Mouse (Mus musculus): ENCODE results near the gene Jkamp. TPM values are rescaled to one million over a fixed set of nuclear protein-coding genes. Genes with fewer than 3 reads are reported as not detected.

Gene Jkamp
- polyA plus RNA-seq, 1 experiment from 2014 or later: 99.3 TPM

DNA sequence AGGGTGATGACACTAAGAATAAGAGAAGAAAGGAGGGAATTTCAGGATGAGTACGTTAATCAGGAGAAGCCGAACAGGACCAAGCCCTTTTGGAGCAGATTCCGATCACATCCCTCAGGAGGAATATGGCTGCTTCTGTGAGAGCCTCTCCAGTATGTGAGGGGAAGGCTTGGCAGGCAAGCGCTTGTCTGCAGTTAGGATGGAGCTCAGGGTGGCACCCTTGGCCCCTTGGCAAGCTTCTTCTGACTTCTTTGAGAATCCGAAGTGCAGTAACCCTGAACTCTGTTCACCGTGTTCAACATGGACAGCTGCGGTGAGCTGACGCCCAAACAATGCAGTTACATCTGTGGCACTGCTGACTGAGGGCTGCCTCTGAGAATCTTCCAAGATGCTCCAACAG lies 11.6 kb downstream of the Jkamp start:
- 93% methylated on average over 8 of the region's 8 CpGs for WGBS
- Histone ChIP-seq H3K4me3 (no peak overlapping the region), H3K9ac (replicated peaks) (no peak overlapping the region), H3K4me1 (no peaks in the 10 kb centered on the region), H3K9me3 (no peaks in the 10 kb centered on the region), H3K36me3 (peaks cover 73% of the 10 kb centered on the region), H3K4me2 (replicated peaks) (no peak overlapping the region), H3K27me3 (no peaks in the 10 kb centered on the region), H3K27ac (replicated peaks) (no peak overlapping the region)
- no peak for ATAC-seq (ENCODE audit: low FRiP score, low read depth)

DNA sequence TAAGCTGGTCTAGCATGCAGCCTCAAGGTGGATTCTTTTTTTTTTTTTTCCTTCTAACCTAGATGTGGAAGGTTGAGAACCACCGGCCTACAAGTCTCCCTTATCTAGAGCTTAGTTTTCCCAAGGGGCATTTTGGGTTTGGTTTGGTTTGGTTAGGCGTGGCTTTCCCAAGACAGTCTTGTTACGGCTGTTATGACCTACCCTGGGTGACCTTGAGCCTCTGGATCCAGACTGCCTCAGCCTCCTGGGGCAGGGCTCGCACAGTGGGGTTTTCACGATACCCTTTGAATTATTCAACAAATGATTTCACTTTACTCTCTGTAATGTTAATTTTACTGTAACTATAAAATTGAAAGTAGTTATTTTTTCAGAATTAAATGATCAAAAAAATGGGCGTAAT lies 17.4 kb downstream of the Jkamp start:
- Histone ChIP-seq H3K9ac (replicated peaks) (no peak overlapping the region), H3K36me3 (peaks cover 19% of the 10 kb centered on the region), H3K27me3 (peaks cover 7% of the 10 kb centered on the region; the same call in 1 of the 2 replicates), H3K4me2 (replicated peaks) (no peak overlapping the region), H3K27ac (replicated peaks) (no peak overlapping the region), H3K9me3 (no peaks in the 10 kb centered on the region), H3K4me3 (no peak overlapping the region), H3K4me1 (peaks cover 3% of the 10 kb centered on the region; the same call in 1 of the 2 replicates)
- no peak for ATAC-seq (ENCODE audit: low FRiP score, low read depth)
- 87% methylated on average over 6 of the region's 6 CpGs for WGBS

DNA sequence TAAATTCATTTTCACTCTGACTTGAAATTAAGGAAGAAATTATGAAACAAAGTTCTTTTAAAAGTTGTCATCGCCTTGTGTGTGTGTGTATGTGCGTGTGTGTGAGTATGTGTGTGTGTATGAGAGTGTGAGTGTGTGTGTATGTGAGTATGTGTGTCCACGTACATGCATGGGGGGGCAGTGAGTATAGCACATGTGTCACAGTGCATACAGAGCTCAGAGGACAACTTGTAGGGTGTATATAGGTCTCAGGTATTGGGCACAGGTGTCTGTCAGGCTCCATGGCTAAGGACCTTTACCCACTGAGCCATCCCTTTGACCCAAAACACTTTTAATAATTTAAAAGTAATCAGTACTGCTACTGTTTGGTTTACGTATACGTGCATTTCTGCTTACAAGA lies 18.6 kb downstream of the Jkamp start:
- H3K36me3 ChIP-seq: peaks cover 13% of the 10 kb centered on the region
- no peaks in the 10 kb centered on the region for H3K9me3 ChIP-seq
- peaks cover 3% of the 10 kb centered on the region; the same call in 1 of the 2 replicates for H3K4me1 ChIP-seq
- no peak overlapping the region for H3K4me2 ChIP-seq (replicated peaks)
- WGBS: 85% methylated on average over 5 of the region's 5 CpGs
- no peak overlapping the region for H3K9ac ChIP-seq (replicated peaks)
- no peak overlapping the region for H3K4me3 ChIP-seq
- H3K27ac ChIP-seq (replicated peaks): no peak overlapping the region
- peaks cover 7% of the 10 kb centered on the region; the same call in 1 of the 2 replicates for H3K27me3 ChIP-seq
- ATAC-seq (ENCODE audit: low FRiP score, low read depth): no peak

DNA sequence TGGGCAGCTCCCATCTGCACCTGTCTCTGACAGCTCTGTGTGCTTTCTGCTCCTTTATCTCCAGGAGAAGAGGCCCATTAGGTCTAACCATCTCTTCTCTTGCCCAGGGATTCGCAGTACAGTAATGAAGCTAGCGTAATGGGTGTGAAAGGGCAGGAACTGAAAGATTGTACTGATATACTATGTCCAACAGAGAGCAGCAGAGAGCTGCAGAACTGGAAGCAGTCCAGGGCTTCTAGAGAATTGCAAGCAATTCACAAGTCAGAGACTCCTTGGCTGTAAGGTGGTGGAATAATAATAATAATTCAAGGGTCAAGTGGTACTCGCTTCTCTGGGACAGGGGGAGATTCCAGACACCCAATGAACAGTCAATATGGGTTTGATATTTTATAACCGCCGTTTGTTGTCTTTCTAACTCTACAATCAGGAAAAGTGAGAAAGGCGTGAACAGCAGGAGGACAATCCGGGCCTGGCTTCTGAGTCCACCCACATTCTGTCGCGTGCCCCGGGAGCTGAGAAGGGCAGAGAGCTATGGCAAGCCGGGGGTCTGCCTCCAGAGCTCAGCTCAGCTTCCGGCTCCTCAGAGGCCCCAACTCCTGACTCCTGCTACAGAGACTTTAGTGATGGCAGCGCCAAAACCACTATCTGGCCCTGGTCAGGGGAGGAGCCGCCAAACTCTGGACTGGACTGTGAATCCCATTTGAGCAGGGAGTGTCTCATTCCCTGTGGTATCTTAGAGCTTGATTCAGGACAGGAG lies 19.3 kb downstream of the Jkamp start:
- no peaks in the 10 kb centered on the region for H3K9me3 ChIP-seq
- ATAC-seq (ENCODE audit: low FRiP score, low read depth): no peak
- H3K9ac ChIP-seq (replicated peaks): no peak overlapping the region
- 31% methylated on average over 14 of the region's 14 CpGs for WGBS
- no peak overlapping the region for H3K4me3 ChIP-seq
- no peak overlapping the region for H3K27ac ChIP-seq (replicated peaks)
- H3K27me3 ChIP-seq: peaks cover 7% of the 10 kb centered on the region; the same call in 1 of the 2 replicates
- peaks cover 3% of the 10 kb centered on the region; the same call in 1 of the 2 replicates for H3K4me1 ChIP-seq
- H3K4me2 ChIP-seq (replicated peaks): 0 out of 2 replicates have a peak overlapping the region, but pooled peaks have one; percentile 23
- H3K36me3 ChIP-seq: peaks cover 13% of the 10 kb centered on the region

DNA sequence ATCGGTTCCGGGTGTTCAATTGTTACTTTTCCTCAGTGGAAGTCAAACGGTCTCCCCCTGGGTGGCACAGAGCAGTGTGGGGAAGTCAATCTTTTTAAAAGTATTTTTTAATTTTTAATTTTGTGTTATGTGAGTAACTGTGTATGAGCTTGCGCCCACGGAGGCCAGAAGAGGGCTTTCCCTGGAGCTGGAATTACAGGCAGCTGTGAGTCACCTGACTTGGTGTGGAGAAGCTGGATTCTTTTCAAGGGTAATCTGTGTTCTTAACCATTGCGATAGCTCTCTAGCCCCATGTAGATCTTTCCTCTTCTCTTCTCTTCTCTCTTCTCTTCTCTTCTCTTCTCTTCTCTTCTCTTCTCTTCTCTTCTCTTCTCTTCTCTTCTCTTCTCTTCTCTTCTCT lies 29.7 kb downstream of the Jkamp start:
- Histone ChIP-seq H3K36me3 (no peaks in the 10 kb centered on the region), H3K4me3 (no peak overlapping the region), H3K4me1 (no peaks in the 10 kb centered on the region), H3K27me3 (no peaks in the 10 kb centered on the region), H3K9me3 (no peaks in the 10 kb centered on the region), H3K4me2 (replicated peaks) (no peak overlapping the region), H3K27ac (replicated peaks) (no peak overlapping the region), H3K9ac (replicated peaks) (no peak overlapping the region)
- no peak for ATAC-seq (ENCODE audit: low FRiP score, low read depth)
- 76% methylated on average over 6 of the region's 6 CpGs for WGBS

DNA sequence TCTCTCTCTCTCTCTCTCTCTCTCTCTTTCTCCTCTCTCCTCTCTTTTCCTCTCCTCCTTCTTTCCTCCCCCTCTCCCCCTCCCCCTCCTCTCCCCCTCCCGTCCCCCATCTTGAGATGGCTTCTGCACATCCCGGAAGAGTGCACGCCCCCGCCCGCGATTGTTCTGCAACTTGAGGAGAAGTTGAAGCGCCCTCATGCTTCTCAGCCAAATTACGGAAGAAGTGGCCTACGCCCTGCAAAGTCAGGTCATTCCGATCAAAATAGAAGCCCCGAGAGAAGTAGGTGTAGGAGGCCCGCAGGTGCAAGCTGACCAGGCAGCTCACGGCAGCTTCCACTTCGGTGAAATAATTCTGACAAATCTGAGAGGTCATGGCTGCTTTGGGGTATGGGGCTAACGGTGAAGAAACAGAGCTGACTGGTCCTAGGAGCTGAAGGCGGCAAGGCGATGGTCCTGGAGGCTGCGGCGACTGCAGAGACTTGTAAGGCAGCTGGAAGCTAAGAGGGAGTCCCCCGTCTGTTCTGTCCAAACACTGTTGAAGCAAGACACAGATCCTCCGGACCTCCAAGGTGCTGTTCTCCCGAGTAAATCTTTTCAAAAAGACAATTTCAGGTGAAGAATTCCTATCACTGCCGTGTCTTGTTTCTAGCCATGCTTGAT lies 30.4 kb downstream of the Jkamp start:
- Histone ChIP-seq H3K4me2 (replicated peaks) (no peak overlapping the region), H3K9me3 (no peaks in the 10 kb centered on the region), H3K4me1 (no peaks in the 10 kb centered on the region), H3K4me3 (no peak overlapping the region), H3K36me3 (no peaks in the 10 kb centered on the region), H3K27me3 (no peaks in the 10 kb centered on the region), H3K27ac (replicated peaks) (no peak overlapping the region), H3K9ac (replicated peaks) (no peak overlapping the region)
- no peak for ATAC-seq (ENCODE audit: low FRiP score, low read depth)
- WGBS: 83% methylated on average over 22 of the region's 23 CpGs

DNA sequence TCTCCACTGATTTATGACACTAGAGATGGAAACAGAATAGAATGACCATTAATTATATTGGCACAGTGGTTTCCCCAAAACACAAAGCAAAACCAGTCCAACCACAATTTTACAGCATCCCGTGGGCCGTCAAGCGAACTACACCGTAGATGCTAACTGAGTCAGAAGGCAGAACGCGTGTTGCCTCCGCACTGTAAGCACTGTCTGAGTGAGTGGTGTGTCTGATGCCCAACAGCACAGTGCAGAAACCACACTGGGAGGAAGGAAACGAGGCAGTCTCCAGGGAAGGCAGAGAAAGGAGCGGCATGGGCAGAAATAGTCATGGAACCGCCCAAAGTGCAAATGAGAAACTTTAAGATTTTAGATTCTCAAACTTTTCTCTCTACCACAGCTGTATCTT lies 43.8 kb downstream of the Jkamp start:
- H3K27ac ChIP-seq (replicated peaks): no peak overlapping the region
- no peaks in the 10 kb centered on the region for H3K9me3 ChIP-seq
- no peaks in the 10 kb centered on the region for H3K27me3 ChIP-seq
- WGBS: 92% methylated on average over 10 of the region's 10 CpGs
- no peaks in the 10 kb centered on the region for H3K36me3 ChIP-seq
- no peak for ATAC-seq (ENCODE audit: low FRiP score, low read depth)
- H3K4me3 ChIP-seq: no peak overlapping the region
- H3K4me1 ChIP-seq: no peaks in the 10 kb centered on the region
- no peak overlapping the region for H3K9ac ChIP-seq (replicated peaks)
- H3K4me2 ChIP-seq (replicated peaks): no peak overlapping the region

DNA sequence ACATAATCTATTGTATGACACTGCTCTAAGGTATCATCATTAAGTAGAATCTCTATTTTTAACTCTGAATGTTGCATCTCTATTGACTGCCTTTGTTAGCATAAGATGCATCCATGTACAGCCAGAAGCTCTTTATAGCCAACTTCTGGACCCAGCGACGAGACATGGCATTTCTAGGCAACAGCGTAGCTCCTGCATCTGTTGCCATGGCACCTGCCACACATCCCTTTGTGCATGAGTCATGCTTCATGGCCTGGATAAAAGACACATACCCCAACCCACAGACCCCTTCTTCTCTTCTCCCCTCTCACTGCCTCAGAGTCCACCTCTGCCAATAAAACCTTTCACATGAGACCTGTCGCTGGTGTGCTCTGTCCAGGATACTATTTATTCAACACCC lies 65.4 kb downstream of the Jkamp start:
- H3K36me3 ChIP-seq: no peaks in the 10 kb centered on the region
- H3K27me3 ChIP-seq: no peaks in the 10 kb centered on the region
- H3K4me2 ChIP-seq (replicated peaks): no peak overlapping the region
- ATAC-seq (ENCODE audit: low FRiP score, low read depth): no peak
- no peak overlapping the region for H3K9ac ChIP-seq (replicated peaks)
- peaks cover 5% of the 10 kb centered on the region; the same call in 1 of the 2 replicates for H3K4me1 ChIP-seq
- 44% methylated on average over 4 of the region's 4 CpGs for WGBS
- H3K27ac ChIP-seq (replicated peaks): no peak overlapping the region
- no peak overlapping the region for H3K4me3 ChIP-seq
- no peaks in the 10 kb centered on the region for H3K9me3 ChIP-seq

Small RNA genes within 50 kb of the gene (microRNA-seq; reads per million reads assigned to microRNA genes)
- gene Gm24466: not detected

Other genes starting within 250 kb of the Jkamp start
- 1.7 and 2.3 TPM in 2 replicates for gene Gpr135, start 14.5 kb upstream of the Jkamp start, polyA plus RNA-seq (2016; fragmentation: Nextera tagmentation; extraction: Ambion mirVana)
- 8.5 and 10.2 TPM in 2 replicates for gene L3hypdh, start 150 bp upstream of the Jkamp start, polyA plus RNA-seq (2016; fragmentation: Nextera tagmentation; extraction: Ambion mirVana)
- 0.12 TPM in 1 of 2 replicates, not detected in the other for gene Ccdc175, start 99.4 kb downstream of the Jkamp start, polyA plus RNA-seq (2016; fragmentation: Nextera tagmentation; extraction: Ambion mirVana)